Mouse (Mus musculus) ovary, adult 10 weeks (tissue): Measurements from ENCODE around the gene 6030468B19Rik. TPM values are rescaled to one million over a fixed set of nuclear protein-coding genes. Genes with fewer than 3 reads are reported as not detected.

Experiments
- polyA plus RNA-seq: library from polyadenylated mRNA; stranded (reverse); fragments of 350-450 nt; fragmentation: Illumina TruSeq; extraction: RNeasy Lipid Tissue Mini Kit (QIAGEN cat#74804); gene quantifications from one replicate; pipeline ENCODE4 v1.2.3, GENCODE M21; 2014

The 6030468B19Rik gene
- polyA plus RNA-seq = not detected

DNA sequence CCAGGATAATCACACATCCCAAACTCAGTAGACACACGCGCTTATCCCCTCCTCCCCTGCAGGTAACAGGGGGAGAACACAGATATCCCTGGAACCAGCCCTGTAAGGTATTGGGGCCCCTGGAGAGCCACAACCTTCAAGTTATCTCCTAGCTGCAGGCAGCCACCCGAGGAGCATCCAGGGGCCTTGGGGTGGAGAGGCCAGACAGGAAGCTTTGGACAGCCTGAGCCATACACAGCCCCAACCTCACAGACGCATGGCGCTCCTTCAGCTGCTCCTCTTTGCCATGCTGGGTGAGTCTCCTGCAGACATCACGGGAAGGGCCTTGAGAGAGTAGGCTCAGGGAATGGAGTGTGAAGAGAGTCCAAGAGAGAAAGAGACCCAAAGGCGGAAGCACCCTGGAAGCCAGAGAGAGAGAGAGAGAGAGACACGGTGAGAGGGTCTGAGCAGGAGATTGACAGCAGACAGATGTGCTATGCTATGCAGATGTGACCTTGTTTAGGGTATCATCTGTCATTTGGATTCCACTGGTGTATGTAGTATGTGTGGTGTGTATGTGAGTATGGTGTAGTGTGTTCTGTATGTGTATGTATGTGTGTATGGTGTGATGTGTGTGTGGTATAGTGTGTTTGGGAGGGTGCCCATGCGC lies at the start of gene 6030468B19Rik:
Gene 6030468B19Rik (plus strand): TSS at position 150 of the 649 bp plus-strand sequence.

DNA sequence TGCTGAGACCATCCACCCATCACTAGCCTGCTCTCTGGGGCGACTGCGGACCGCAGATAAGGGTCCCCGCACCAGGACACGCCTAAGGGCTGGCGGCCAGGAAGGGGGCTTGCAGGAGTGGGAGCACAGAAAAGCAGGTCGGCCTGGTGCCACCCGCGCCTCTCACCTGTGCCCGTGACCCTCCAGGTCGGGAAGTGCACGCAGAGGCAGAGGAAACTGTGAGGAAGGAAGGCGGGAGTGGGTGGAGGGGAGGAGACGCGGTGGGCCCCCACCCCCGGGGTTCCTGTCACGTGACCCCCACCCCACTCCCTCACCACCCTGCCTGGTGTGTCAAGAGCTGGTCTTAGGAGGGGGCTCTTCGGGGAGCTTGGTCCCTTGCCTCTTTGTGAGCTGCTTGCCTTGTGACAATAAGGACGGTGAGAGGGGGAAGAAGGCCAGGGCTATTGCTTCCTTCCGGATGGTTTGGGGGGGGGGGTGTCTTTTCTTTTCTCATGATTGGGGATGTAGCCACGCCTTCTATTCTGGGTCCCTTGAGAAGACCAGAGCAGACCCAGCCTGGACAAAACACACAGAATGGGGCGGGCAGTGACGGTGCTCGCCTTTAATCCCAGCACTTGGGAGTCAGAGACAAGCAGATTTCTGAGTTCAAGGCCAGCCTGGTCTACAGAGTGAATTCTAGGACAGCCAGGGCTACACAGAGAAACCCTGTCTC lies 15.3 kb upstream of the 6030468B19Rik start, which contains the start of the genes Tmc8 and Tmc6:
Gene Tmc8 (plus strand): TSS at position 84 of the 712 bp plus-strand sequence.
Gene Tmc6 (minus strand): TSS at position 206 of the 712 bp plus-strand sequence.

DNA sequence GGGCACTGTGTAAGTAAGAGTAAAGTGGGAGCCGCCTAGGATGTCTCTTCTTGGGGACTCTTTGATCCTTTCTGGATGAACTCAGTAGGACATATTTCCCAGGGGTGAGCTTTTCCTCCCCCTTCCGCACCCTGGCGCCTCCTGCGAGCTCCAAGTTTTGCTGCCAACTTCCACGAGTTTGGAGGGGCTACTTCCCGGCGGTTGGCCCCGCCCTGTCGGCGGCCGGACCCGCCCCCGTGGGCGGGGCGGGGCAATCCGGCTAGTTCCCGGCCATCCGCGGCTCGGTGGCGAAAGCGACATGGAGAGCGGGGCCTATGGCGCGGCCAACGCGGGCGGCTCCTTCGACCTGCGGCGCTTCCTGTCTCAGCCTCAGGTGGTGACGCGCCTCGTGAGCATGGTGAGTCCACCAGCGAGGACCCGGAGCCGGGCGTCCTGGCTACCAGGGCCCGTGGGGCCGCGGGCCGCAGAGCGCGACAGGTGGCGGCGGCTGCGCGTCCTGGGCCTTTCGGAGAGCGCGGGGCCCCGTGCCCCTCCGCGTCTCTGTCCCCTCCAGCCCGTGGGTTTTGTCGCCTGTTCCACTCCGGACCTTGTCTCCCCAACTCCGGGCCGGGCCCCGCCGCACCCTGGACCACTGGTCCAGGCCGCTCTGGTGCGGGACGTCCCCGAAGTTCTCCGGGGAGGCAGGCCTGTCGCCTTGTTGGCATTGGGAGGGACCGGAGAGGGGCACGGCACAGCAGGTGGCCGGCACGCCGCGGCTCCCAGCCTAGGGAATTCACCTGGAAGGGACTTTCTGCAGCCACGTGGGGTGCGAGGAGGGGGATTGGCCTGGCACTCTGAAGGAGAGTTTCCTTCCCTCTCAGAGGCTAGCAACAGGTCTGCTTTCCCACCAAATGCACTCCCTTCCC lies 12.2 kb downstream of the 6030468B19Rik start, which contains the start of the genes Gm20708 and Syngr2:
Gene Gm20708 (plus strand): TSS at position 262 of the 905 bp plus-strand sequence.
Gene Syngr2 (plus strand): TSS at position 262 of the 905 bp plus-strand sequence.

DNA sequence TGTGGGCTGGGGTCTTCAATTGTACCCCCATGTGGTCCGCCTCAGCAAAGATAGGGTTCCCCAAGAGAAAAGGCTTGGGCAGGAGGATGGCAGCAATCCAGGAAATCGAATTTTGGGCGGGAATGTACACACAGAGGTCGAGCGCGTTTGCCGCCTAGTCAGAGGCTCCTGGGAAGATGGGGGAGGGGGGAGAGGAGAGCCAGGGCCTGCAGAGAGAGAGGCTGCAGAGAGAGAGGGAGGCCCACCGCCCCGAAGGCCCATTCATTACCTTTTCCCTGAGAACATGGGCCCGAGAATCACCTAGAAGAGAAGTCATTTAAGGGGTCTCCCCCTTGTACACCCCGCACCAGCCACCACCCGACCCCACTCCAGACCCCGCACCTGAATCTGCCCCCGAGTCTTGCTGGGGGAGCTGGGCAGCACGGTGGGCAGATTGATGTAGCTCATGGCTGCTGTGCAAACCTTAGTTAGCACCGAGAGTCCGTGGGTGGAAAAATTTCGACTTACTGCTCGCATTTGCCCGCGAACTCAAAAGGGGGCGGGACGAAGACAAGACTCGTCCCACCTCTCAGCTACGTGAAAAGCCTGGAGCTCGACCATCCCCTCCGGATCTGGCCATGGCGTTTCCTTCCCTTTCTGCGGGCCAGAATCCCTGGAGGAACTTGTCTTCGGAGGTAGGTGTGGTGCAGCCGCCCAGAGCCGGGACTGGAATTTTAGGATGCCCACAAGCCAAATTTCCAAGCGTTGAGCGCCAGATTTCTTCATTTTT lies 28.1 kb downstream of the 6030468B19Rik start, which contains the start of the genes Afmid and Tk1:
Gene Afmid (plus strand): TSS at position 592 of the 769 bp plus-strand sequence.
Gene Tk1 (minus strand): TSS at position 760 of the 769 bp plus-strand sequence.

DNA sequence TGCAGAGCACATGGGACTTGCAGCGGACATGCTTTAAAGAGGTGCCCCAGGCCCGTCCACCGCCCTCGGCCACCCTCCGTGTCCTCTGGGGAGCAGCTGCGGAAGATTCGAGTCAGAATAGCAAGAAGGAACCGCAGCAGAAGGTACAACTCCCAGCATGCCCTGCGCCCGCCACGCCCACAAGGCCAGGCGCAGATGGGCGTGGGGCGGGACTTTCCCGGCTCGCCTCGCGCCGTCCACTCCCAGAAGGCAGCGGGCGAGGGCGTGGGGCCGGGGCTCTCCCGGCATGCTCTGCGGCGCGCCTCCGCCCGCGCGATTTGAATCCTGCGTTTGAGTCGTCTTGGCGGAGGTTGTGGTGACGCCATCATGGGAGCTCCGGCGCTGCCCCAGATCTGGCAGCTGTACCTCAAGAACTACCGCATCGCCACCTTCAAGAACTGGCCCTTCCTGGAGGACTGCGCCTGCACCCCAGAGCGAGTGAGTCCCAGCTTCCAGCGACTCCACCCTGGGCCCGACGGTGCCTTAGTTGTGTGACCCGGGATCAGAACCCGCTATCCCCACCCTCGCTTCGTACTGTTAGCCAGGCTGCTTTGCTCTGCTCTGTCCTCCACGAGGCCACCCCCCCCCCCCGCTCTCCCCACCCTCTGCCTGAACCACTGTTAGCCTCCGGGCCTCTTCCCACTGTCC lies 51.7 kb downstream of the 6030468B19Rik start, which contains the start of gene Birc5:
Gene Birc5 (plus strand): TSS at position 267 of the 687 bp plus-strand sequence.

Other genes with a start within 250 kb of the 6030468B19Rik start
- gene Tnrc6c, start 143.4 kb upstream of the 6030468B19Rik start, polyA plus RNA-seq = 12.9 TPM
- gene Tmc8, start 15.6 kb upstream of the 6030468B19Rik start, polyA plus RNA-seq = 0.23 TPM
- 0.54 TPM for gene Tmc6, start 15.5 kb upstream of the 6030468B19Rik start, polyA plus RNA-seq
- gene Gm20708, start 12.0 kb downstream of the 6030468B19Rik start, polyA plus RNA-seq = 1.8 TPM
- gene Syngr2, start 12.0 kb downstream of the 6030468B19Rik start, polyA plus RNA-seq = 3.2 TPM
- 0.40 TPM for gene Afmid, start 28.3 kb downstream of the 6030468B19Rik start, polyA plus RNA-seq
- gene Tk1, start 28.4 kb downstream of the 6030468B19Rik start, polyA plus RNA-seq = not detected
- 41.2 TPM for gene Birc5, start 51.6 kb downstream of the 6030468B19Rik start, polyA plus RNA-seq
- gene Tmem235, start 63.1 kb downstream of the 6030468B19Rik start, polyA plus RNA-seq = not detected
- gene Tha1, start 75.8 kb downstream of the 6030468B19Rik start, polyA plus RNA-seq = not detected
- 1.0 TPM for gene Socs3, start 172.4 kb downstream of the 6030468B19Rik start, polyA plus RNA-seq
- gene Pgs1, start 188.6 kb downstream of the 6030468B19Rik start, polyA plus RNA-seq = 4.5 TPM